Mouse (Mus musculus) forebrain, embryonic 14.5 days (tissue): ENCODE results near the gene Psg27. TPM values are rescaled to one million over a fixed set of nuclear protein-coding genes. Genes with fewer than 3 reads are reported as not detected.

Source experiments
- ATAC-seq: fragments of 200-750 bp; cut with Nextera tagmentation; 2 replicates; pipeline ENCODE4 v1.8.0; 2017; ENCODE audit warnings: mild to moderate bottlenecking, moderate library complexity
- DNase-seq: peaks from one replicate; pipeline ENCODE4 v3.0.0-alpha.2; 2015; ENCODE audit warnings: low spot score
- H3K27ac ChIP-seq: fragments of 300-500 bp; sonication (generic); 2 replicates; pipeline ENCODE4 v1.5.1; 2014; ENCODE audit warnings: low read depth, mild to moderate bottlenecking, control low read depth, low read length, moderate library complexity
- H3K27me3 ChIP-seq: fragments of 300-500 bp; sonication (generic); replicated peaks from 2 replicates; pipeline ENCODE4 v1.6.1; 2014; ENCODE audit warnings: low read length, control low read depth, mixed read lengths; ENCODE audit not compliant: control insufficient read depth, insufficient read depth
- H3K36me3 ChIP-seq: fragments of 300-500 bp; sonication (generic); 2 replicates; pipeline ENCODE4 v1.6.1; 2014; ENCODE audit warnings: low read length, control low read depth; ENCODE audit not compliant: control insufficient read depth, insufficient read depth
- H3K4me1 ChIP-seq: fragments of 300-500 bp; sonication (generic); 2 replicates; pipeline ENCODE4 v1.6.1; 2014; ENCODE audit warnings: antibody characterized with exemption, low read length, control low read depth; ENCODE audit not compliant: control insufficient read depth, insufficient read depth
- H3K4me2 ChIP-seq: fragments of 300-500 bp; sonication (generic); 2 replicates; pipeline ENCODE4 v1.6.1; 2014; ENCODE audit warnings: mild to moderate bottlenecking, control low read depth, low read length
- H3K4me3 ChIP-seq: fragments of 300-500 bp; sonication (generic); 2 replicates; pipeline ENCODE4 v1.5.1; 2014; ENCODE audit warnings: low read depth, low read length, control low read depth
- H3K9ac ChIP-seq: fragments of 300-500 bp; sonication (generic); 2 replicates; pipeline ENCODE4 v1.6.1; 2014; ENCODE audit warnings: mild to moderate bottlenecking, low read length, control low read depth, moderate library complexity
- H3K9me3 ChIP-seq: fragments of 300-500 bp; sonication (generic); replicated peaks from 2 replicates; pipeline ENCODE4 v1.6.1; 2016; ENCODE audit warnings: low read length, control low read depth, mixed read lengths; ENCODE audit not compliant: control insufficient read depth
- WGBS: fragments of 180-500 bp; shearing (Covaris S2); extraction: QIAGEN DNeasy Blood & Tissue Kit; methylation state at CpG from one replicate; pipeline ENCODE4 v1.1.7; 2014; 5-methylcytosine and 5-hydroxymethylcytosine counted together
- polyA plus RNA-seq: library from polyadenylated mRNA; unstranded; fragments of >200 nt; fragmentation: Nextera tagmentation; extraction: Ambion mirVana; gene quantifications from 2 replicates; pipeline ENCODE4 v1.2.1, GENCODE M21; 2014

The Psg27 gene
- polyA plus RNA-seq, 1 experiment from 2014 or later, result not detected

DNA sequence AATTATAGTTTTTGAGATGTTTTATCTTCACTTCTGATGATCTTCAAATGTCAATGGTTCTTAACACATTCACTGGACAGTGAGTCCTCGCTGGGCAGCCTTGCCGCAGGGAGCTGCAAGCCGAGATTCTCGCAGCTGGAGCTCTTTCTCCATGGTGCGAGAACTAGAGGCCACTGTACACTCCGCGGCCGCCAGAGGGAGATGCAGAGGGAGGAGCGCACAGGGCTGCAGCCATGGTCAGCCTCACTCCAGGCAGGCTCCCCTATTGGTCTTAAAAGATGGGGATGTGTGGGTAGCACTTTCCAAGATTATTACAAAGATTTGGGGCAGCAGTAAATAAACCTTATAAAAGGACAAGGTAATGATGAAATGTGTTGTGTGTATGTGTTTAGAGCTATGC, 55.6 kb downstream of the Psg27 start:
- WGBS, result 20% methylated on average over 9 of the region's 9 CpGs
- DNase-seq, result no peak

More for the DNA sequence above, 55.6 kb downstream of the Psg27 start:
- H3K4me1 ChIP-seq, result no peaks in the 10 kb centered on the region
- no peaks in the 10 kb centered on the region for H3K36me3 ChIP-seq
- no peak for ATAC-seq
- no peaks in the 10 kb centered on the region for H3K9me3 ChIP-seq
- no peak overlapping the region for H3K27ac ChIP-seq
- H3K9ac ChIP-seq, result no peak overlapping the region
- no peak overlapping the region for H3K4me3 ChIP-seq
- no peak overlapping the region for H3K4me2 ChIP-seq
- H3K27me3 ChIP-seq, result no peaks in the 10 kb centered on the region

Other genes starting within 250 kb of the Psg27 start
- not detected in 2 replicates for gene Psg18, start 212.3 kb downstream of the Psg27 start, polyA plus RNA-seq
- gene Psg28, start 135.3 kb downstream of the Psg27 start, polyA plus RNA-seq, result not detected in 2 replicates
- gene Psg26, start 83.1 kb downstream of the Psg27 start, polyA plus RNA-seq, result not detected in 2 replicates
- not detected in 2 replicates for gene Psg25, start 35.0 kb downstream of the Psg27 start, polyA plus RNA-seq
- not detected in 2 replicates for gene Psg23, start 49.2 kb upstream of the Psg27 start, polyA plus RNA-seq
- not detected in 2 replicates for gene Psg21, start 89.4 kb upstream of the Psg27 start, polyA plus RNA-seq
- gene Psg20, start 118.9 kb upstream of the Psg27 start, polyA plus RNA-seq, result not detected in 2 replicates
- not detected in 2 replicates for gene Psg22, start 150.8 kb upstream of the Psg27 start, polyA plus RNA-seq
- gene Psg19, start 231.2 kb upstream of the Psg27 start, polyA plus RNA-seq, result not detected in 2 replicates